Comparison of ENCODE assay signal across 12 mouse cellular contexts in genomic region chr11:102337921-102338320, GRCm38 (mm10). TPM values are rescaled to one million over a fixed set of nuclear protein-coding genes. Genes with fewer than 3 reads are reported as not detected.
"Had no signal": no experiment of that assay in that cellular context is flagged by ENCODE, and none has a peak within 500 bp of the region (broad histone marks: within the 10 kb centered on the region; RNA-seq: fewer than 3 reads in every experiment).

No protein-coding gene starts in this region.

- H3K27me3 ChIP-seq: limb, embryonic 12.5 days; limb, embryonic 15.5 days had no signal

- H3K27ac ChIP-seq: kidney, embryonic 15.5 days; limb, embryonic 12.5 days; limb, embryonic 15.5 days; liver, embryonic 14.5 days had no signal

- H3K4me1 ChIP-seq: kidney, embryonic 15.5 days; limb, embryonic 12.5 days had no signal

- DNase-seq: thymus, adult 2 months; thymus, postnatal 25 days had no signal

- H3K9ac ChIP-seq: kidney, embryonic 15.5 days; limb, embryonic 12.5 days; limb, embryonic 15.5 days; liver, embryonic 14.5 days; liver, postnatal 0 days; lung, embryonic 14.5 days had no signal

- H3K36me3 ChIP-seq: kidney, embryonic 15.5 days; limb, embryonic 12.5 days; limb, embryonic 15.5 days had no signal

- H3K4me3 ChIP-seq: kidney, embryonic 15.5 days; limb, embryonic 12.5 days; limb, embryonic 15.5 days had no signal

RNA-seq across cellular contexts. Expression of gene Slc4a1, which starts 28.1 kb away (rescaled TPM):
- polyA plus RNA-seq: small intestine, adult 2 months; testis, adult 2 months had no signal

RNA-seq across cellular contexts. Expression of gene Rundc3a, which starts 55.3 kb away (rescaled TPM):
- total RNA-seq: megakaryocyte progenitor cell, adult 5-6 weeks; megakaryocyte-erythroid progenitor cell, adult 5-6 weeks had no signal
